Mouse (Mus musculus) heart, embryonic 12.5 days (tissue): ENCODE measurements at regions not wholly inside any gene's neighbourhood (a gene's known extent, or its start where the extent isn't known, plus 50 kb on each side); places are given as distances from the start of the nearest gene placed in this dataset.
A peak's percentile ranks its signal among the peaks of the same experiment; 100 is the strongest.

Experiments
- ATAC-seq: fragments of 200-750 bp; cut with Nextera tagmentation; 2 replicates; pipeline ENCODE4 v1.8.0; 2017; ENCODE audit warnings: moderate TSS enrichment, moderate library complexity; ENCODE audit not compliant: insufficient number of reproducible peaks, low FRiP score
- H3K27ac ChIP-seq: fragments of 300-500 bp; sonication (generic); 2 replicates; pipeline ENCODE4 v1.5.1; 2016; ENCODE audit warnings: mild to moderate bottlenecking, moderate library complexity; ENCODE audit not compliant: poor library complexity, severe bottlenecking
- H3K27me3 ChIP-seq: fragments of 300-500 bp; sonication (generic); replicated peaks from 2 replicates; pipeline ENCODE4 v1.6.1; 2016; ENCODE audit warnings: mild to moderate bottlenecking, moderate library complexity
- H3K36me3 ChIP-seq: fragments of 300-500 bp; sonication (generic); 2 replicates; pipeline ENCODE4 v1.6.1; 2016; ENCODE audit warnings: mild to moderate bottlenecking, moderate library complexity
- H3K4me1 ChIP-seq: fragments of 300-500 bp; sonication (generic); replicated peaks from 2 replicates; pipeline ENCODE4 v1.6.1; 2016; ENCODE audit warnings: mild to moderate bottlenecking
- H3K4me2 ChIP-seq: fragments of 300-500 bp; sonication (generic); 2 replicates; pipeline ENCODE4 v1.6.1; 2016; ENCODE audit warnings: mild to moderate bottlenecking, moderate library complexity
- H3K4me3 ChIP-seq: fragments of 300-500 bp; sonication (generic); 2 replicates; pipeline ENCODE4 v1.5.1; 2016; ENCODE audit warnings: mild to moderate bottlenecking
- H3K9ac ChIP-seq: fragments of 300-500 bp; sonication (generic); 2 replicates; pipeline ENCODE4 v1.6.1; 2016; ENCODE audit warnings: mild to moderate bottlenecking, moderate library complexity
- H3K9me3 ChIP-seq: fragments of 300-500 bp; sonication (generic); replicated peaks from 2 replicates; pipeline ENCODE4 v1.6.1; 2016; ENCODE audit warnings: mild to moderate bottlenecking, moderate library complexity
- WGBS: fragments of 180-500 bp; shearing (Covaris S2); methylation state at CpG from one replicate; pipeline ENCODE4 v1.1.7; 2016; 5-methylcytosine and 5-hydroxymethylcytosine counted together

- Histone ChIP-seq H3K9ac (no peak overlapping the region), H3K4me3 (no peak overlapping the region), H3K36me3 (no peaks in the 10 kb centered on the region), H3K9me3 (no peaks in the 10 kb centered on the region), H3K4me2 (no peak overlapping the region), H3K4me1 (peaks cover 6% of the 10 kb centered on the region), H3K27me3 (no peaks in the 10 kb centered on the region), H3K27ac (peak overlapping the region; percentile 36; the same call in 1 of the 2 replicates)
- 31% methylated on average over 4 of the region's 4 CpGs for WGBS
- ATAC-seq: peak; percentile 18; the same call in 1 of the 2 replicates
Measured at GRCm38 (mm10) chr12:54385401-54385800, 181.7 kb upstream of the Egln3 start.

GRCm38 (mm10) chr12:54384116-54384515 is 180.5 kb upstream of the Egln3 start:
- WGBS: 36% methylated on average over 3 of the region's 3 CpGs
- no peak overlapping the region for H3K27ac ChIP-seq
- H3K4me2 ChIP-seq: no peak overlapping the region
- no peaks in the 10 kb centered on the region for H3K9me3 ChIP-seq
- H3K4me3 ChIP-seq: no peak overlapping the region
- no peak for ATAC-seq
- H3K27me3 ChIP-seq: no peaks in the 10 kb centered on the region
- peaks cover 6% of the 10 kb centered on the region for H3K4me1 ChIP-seq
- H3K36me3 ChIP-seq: no peaks in the 10 kb centered on the region
- H3K9ac ChIP-seq: no peak overlapping the region

- no peak for ATAC-seq
- Histone ChIP-seq H3K36me3 (no peaks in the 10 kb centered on the region), H3K4me2 (no peak overlapping the region), H3K4me1 (peaks cover 6% of the 10 kb centered on the region), H3K27me3 (no peaks in the 10 kb centered on the region), H3K27ac (no peak overlapping the region), H3K4me3 (no peak overlapping the region), H3K9me3 (no peaks in the 10 kb centered on the region), H3K9ac (no peak overlapping the region)
- WGBS: 92% methylated on average over 2 of the region's 2 CpGs
Measured at GRCm38 (mm10) chr12:54382965-54383364, 179.3 kb upstream of the Egln3 start.

- Histone ChIP-seq H3K27ac (no peak overlapping the region), H3K27me3 (no peaks in the 10 kb centered on the region), H3K9ac (no peak overlapping the region), H3K36me3 (no peaks in the 10 kb centered on the region), H3K4me2 (no peak overlapping the region), H3K4me3 (no peak overlapping the region), H3K4me1 (peaks cover 6% of the 10 kb centered on the region), H3K9me3 (no peaks in the 10 kb centered on the region)
- ATAC-seq: no peak
- 89% methylated on average over 6 of the region's 6 CpGs for WGBS
Measured at GRCm38 (mm10) chr12:54382061-54382460, 178.4 kb upstream of the Egln3 start.

GRCm38 (mm10) chr12:54380322-54380721 is 176.7 kb upstream of the Egln3 start:
- no peak overlapping the region for H3K4me2 ChIP-seq
- no peak overlapping the region for H3K27ac ChIP-seq
- peaks cover 6% of the 10 kb centered on the region for H3K4me1 ChIP-seq
- H3K9me3 ChIP-seq: no peaks in the 10 kb centered on the region
- no peaks in the 10 kb centered on the region for H3K36me3 ChIP-seq
- no peaks in the 10 kb centered on the region for H3K27me3 ChIP-seq
- 83% methylated on average over 5 of the region's 5 CpGs for WGBS
- no peak overlapping the region for H3K9ac ChIP-seq
- no peak overlapping the region for H3K4me3 ChIP-seq
- ATAC-seq: no peak

GRCm38 (mm10) chr12:54378576-54378975 is 174.9 kb upstream of the Egln3 start:
- no peak overlapping the region for H3K9ac ChIP-seq
- no peak overlapping the region for H3K4me2 ChIP-seq
- H3K27me3 ChIP-seq: no peaks in the 10 kb centered on the region
- no peaks in the 10 kb centered on the region for H3K9me3 ChIP-seq
- H3K4me1 ChIP-seq: peaks cover 2% of the 10 kb centered on the region; the same call in 1 of the 2 replicates
- ATAC-seq: no peak
- WGBS: 89% methylated on average over 2 of the region's 2 CpGs
- no peak overlapping the region for H3K27ac ChIP-seq
- H3K36me3 ChIP-seq: no peaks in the 10 kb centered on the region
- H3K4me3 ChIP-seq: no peak overlapping the region

- WGBS: 59% methylated on average over 4 of the region's 4 CpGs
- H3K4me1 ChIP-seq: no peaks in the 10 kb centered on the region
- no peaks in the 10 kb centered on the region for H3K36me3 ChIP-seq
- no peak overlapping the region for H3K4me2 ChIP-seq
- H3K27me3 ChIP-seq: no peaks in the 10 kb centered on the region
- no peak overlapping the region for H3K4me3 ChIP-seq
- no peaks in the 10 kb centered on the region for H3K9me3 ChIP-seq
- ATAC-seq: no peak
- H3K27ac ChIP-seq: no peak overlapping the region
- H3K9ac ChIP-seq: no peak overlapping the region
Measured at GRCm38 (mm10) chr12:54374060-54374459, 170.4 kb upstream of the Egln3 start.

GRCm38 (mm10) chr12:54369217-54369616 is 165.6 kb upstream of the Egln3 start:
- no peaks in the 10 kb centered on the region for H3K36me3 ChIP-seq
- H3K4me1 ChIP-seq: 0 out of 2 replicates have a peak, but pooled peaks cover 2% of the 10 kb centered on the region
- no peaks in the 10 kb centered on the region for H3K27me3 ChIP-seq
- H3K4me2 ChIP-seq: no peak overlapping the region
- no peaks in the 10 kb centered on the region for H3K9me3 ChIP-seq
- no peak overlapping the region for H3K27ac ChIP-seq
- WGBS: 72% methylated on average over 5 of the region's 5 CpGs
- ATAC-seq: no peak
- no peak overlapping the region for H3K9ac ChIP-seq
- no peak overlapping the region for H3K4me3 ChIP-seq

- H3K9ac ChIP-seq: no peak overlapping the region
- no peak overlapping the region for H3K4me2 ChIP-seq
- H3K27ac ChIP-seq: no peak overlapping the region
- no peaks in the 10 kb centered on the region for H3K27me3 ChIP-seq
- no peaks in the 10 kb centered on the region for H3K36me3 ChIP-seq
- H3K4me1 ChIP-seq: 0 out of 2 replicates have a peak, but pooled peaks cover 6% of the 10 kb centered on the region
- no peak overlapping the region for H3K4me3 ChIP-seq
- 72% methylated on average over 11 of the region's 11 CpGs for WGBS
- ATAC-seq: no peak
- H3K9me3 ChIP-seq: peaks cover 6% of the 10 kb centered on the region; the same call in 1 of the 2 replicates
Measured at GRCm38 (mm10) chr12:54364381-54365095, 160.9 kb upstream of the Egln3 start.

GRCm38 (mm10) chr12:54361762-54362161 is 158.1 kb upstream of the Egln3 start:
- no peak for ATAC-seq
- H3K4me1 ChIP-seq: 0 out of 2 replicates have a peak, but pooled peaks cover 6% of the 10 kb centered on the region

GRCm38 (mm10) chr12:54354187-54354586 is 150.5 kb upstream of the Egln3 start:
- WGBS: 49% methylated on average over 6 of the region's 6 CpGs
- Histone ChIP-seq H3K27me3 (no peaks in the 10 kb centered on the region), H3K9ac (no peak overlapping the region), H3K27ac (no peak overlapping the region), H3K4me1 (peaks cover 21% of the 10 kb centered on the region; the same call in 1 of the 2 replicates), H3K9me3 (no peaks in the 10 kb centered on the region), H3K36me3 (no peaks in the 10 kb centered on the region), H3K4me2 (no peak overlapping the region), H3K4me3 (no peak overlapping the region)
- no peak for ATAC-seq

More at GRCm38 (mm10) chr12:54361762-54362161, 158.1 kb upstream of the Egln3 start:
- WGBS: 83% methylated on average over 4 of the region's 4 CpGs
- H3K9me3 ChIP-seq: peaks cover 6% of the 10 kb centered on the region; the same call in 1 of the 2 replicates
- no peaks in the 10 kb centered on the region for H3K36me3 ChIP-seq
- H3K9ac ChIP-seq: no peak overlapping the region
- no peak overlapping the region for H3K4me2 ChIP-seq
- no peaks in the 10 kb centered on the region for H3K27me3 ChIP-seq
- H3K27ac ChIP-seq: no peak overlapping the region
- H3K4me3 ChIP-seq: no peak overlapping the region

- no peaks in the 10 kb centered on the region for H3K36me3 ChIP-seq
- no peaks in the 10 kb centered on the region for H3K9me3 ChIP-seq
- WGBS: 68% methylated on average over 7 of the region's 7 CpGs
- H3K4me1 ChIP-seq: peaks cover 21% of the 10 kb centered on the region; the same call in 1 of the 2 replicates
- ATAC-seq: no peak
- no peaks in the 10 kb centered on the region for H3K27me3 ChIP-seq
- H3K9ac ChIP-seq: no peak overlapping the region
- no peak overlapping the region for H3K27ac ChIP-seq
- no peak overlapping the region for H3K4me2 ChIP-seq
- no peak overlapping the region for H3K4me3 ChIP-seq
Measured at GRCm38 (mm10) chr12:54353694-54354093, 150.0 kb upstream of the Egln3 start.
